Mouse (Mus musculus): ENCODE measurements around the gene Gm3285.
A peak's percentile ranks its signal among the peaks of the same experiment; 100 is the strongest.

DNA sequence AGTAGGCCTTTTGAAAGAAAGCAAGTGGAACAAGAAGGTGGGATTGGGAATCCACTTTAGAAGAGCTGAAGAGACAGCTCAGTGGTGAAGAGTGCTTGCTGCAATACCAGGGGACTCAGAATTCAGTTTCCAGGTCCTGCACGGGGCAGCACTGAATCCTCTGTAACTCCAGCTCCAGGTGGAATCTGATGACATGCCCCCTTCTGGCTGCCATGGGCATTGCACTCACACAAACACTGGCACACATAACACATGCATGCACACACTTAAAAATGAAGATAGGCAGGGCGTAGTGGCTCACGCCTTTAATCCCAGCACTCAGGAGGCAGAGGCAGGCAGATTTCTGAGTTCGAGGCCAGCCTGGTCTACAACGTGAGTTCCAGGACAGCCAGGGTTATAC is 20.8 kb downstream of the Gm3285 start:
- TF ChIP-seq MAZ (IDR thresholded peaks at IDR 0.05; ENCODE audit: low read depth, low read length) (no peak), CTCF (conservative IDR thresholded peaks at IDR 0.05 in 1 of 2, IDR thresholded peaks at IDR 0.05 in 1 of 2; ENCODE audit: low read depth in 2 of 2, low read length in 2 of 2) (peak in 1 of 2 experiments; percentile 27; a peak in 2 of 4 replicates), E2F4 (IDR thresholded peaks at IDR 0.05; ENCODE audit: insufficient replicate concordance, low read depth, low read length) (no peak), POLR2A (IDR thresholded peaks at IDR 0.05; ENCODE audit: low read depth, low read length) (no peak), CHD2 (IDR thresholded peaks at IDR 0.05; ENCODE audit: low read length) (no peak)
